Mouse (Mus musculus): ENCODE measurements around the gene Celsr1.

GRCm38 (mm10) chr15:86029981-86030380, 3.6 kb downstream of the Celsr1 start:
- TF ChIP-seq EP300 (IDR thresholded peaks at IDR 0.05; ENCODE audit: insufficient read depth, low read depth, low read length) = no peak
- TF ChIP-seq CTCF (IDR thresholded peaks at IDR 0.05) = no peak
- no peak for TF ChIP-seq POLR2A (IDR thresholded peaks at IDR 0.05; ENCODE audit: insufficient read depth, low read depth, low read length)

Measured in heart, adult 2 months (tissue).